Mouse (Mus musculus): ENCODE results near the gene Scn4a. TPM values are rescaled to one million over a fixed set of nuclear protein-coding genes. Genes with fewer than 3 reads are reported as not detected.
"Not testable (repeated sequence)": the region's sequence is repeated elsewhere in the genome, so short reads cannot be mapped to it uniquely, and the experiment has no call there.

Scn4a gene
- polyA plus RNA-seq, 1 experiment from 2014 or later: not detected

DNA sequence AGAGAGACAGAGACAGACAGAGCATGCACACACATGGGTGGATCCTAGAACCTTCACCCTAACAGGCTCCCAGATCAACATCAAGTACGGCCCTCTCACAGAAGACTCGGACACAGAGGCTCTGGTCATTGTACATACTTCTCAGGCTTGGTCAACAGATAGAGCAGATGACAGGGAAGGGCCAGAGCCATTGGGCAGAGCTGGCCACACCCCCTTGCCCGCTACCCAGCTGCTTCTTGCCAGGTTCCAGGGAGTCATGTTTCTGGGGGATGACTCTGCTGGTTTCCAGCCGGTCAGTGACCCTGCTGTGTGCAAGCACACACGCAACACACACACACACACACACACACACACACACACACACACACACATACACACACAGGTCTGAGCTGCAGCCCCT lies 2.2 kb downstream of the Scn4a start:
- Histone ChIP-seq H3K36me3 (ENCODE audit: control insufficient read depth, insufficient read depth, low read length) (no peaks in the 10 kb centered on the region), H3K9ac (replicated peaks; ENCODE audit: low read length) (no peak overlapping the region), H3K4me2 (ENCODE audit: low read length) (no peak overlapping the region), H3K4me1 (ENCODE audit: control insufficient read depth, insufficient read depth, low read length) (no peaks in the 10 kb centered on the region), H3K4me3 (replicated peaks; ENCODE audit: low read depth, low read length) (no peak overlapping the region), H3K9me3 (ENCODE audit: control insufficient read depth, low read length) (no peaks in the 10 kb centered on the region), H3K27me3 (ENCODE audit: control insufficient read depth, insufficient read depth, low read length) (no peaks in the 10 kb centered on the region), H3K27ac (replicated peaks; ENCODE audit: low read depth, low read length) (no peak overlapping the region)
- ATAC-seq (ENCODE audit: low FRiP score, low TSS enrichment): no peak
- 60% methylated on average over 5 of the region's 5 CpGs for WGBS
- no peak for DNase-seq

- Histone ChIP-seq H3K27ac (replicated peaks; ENCODE audit: low read depth, low read length) (no peak overlapping the region), H3K4me3 (replicated peaks; ENCODE audit: low read depth, low read length) (no peak overlapping the region), H3K36me3 (ENCODE audit: control insufficient read depth, insufficient read depth, low read length) (no peaks in the 10 kb centered on the region), H3K4me2 (ENCODE audit: low read length) (no peak overlapping the region), H3K9me3 (ENCODE audit: control insufficient read depth, low read length) (no peaks in the 10 kb centered on the region), H3K27me3 (ENCODE audit: control insufficient read depth, insufficient read depth, low read length) (no peaks in the 10 kb centered on the region), H3K9ac (replicated peaks; ENCODE audit: low read length) (no peak overlapping the region), H3K4me1 (ENCODE audit: control insufficient read depth, insufficient read depth, low read length) (0 out of 2 replicates have a peak, but pooled peaks cover 6% of the 10 kb centered on the region)
- 84% methylated on average over 6 of the region's 6 CpGs for whole genome bisulfite sequencing
- ATAC-seq (ENCODE audit: low FRiP score, low TSS enrichment) (no peak), DNase-seq (no peak)
Measured at GRCm38 (mm10) chr11:106349772-106350171, 3.3 kb downstream of the Scn4a start.

- Histone ChIP-seq H3K4me3 (replicated peaks; ENCODE audit: low read depth, low read length) (no peak overlapping the region), H3K27ac (replicated peaks; ENCODE audit: low read depth, low read length) (no peak overlapping the region), H3K4me2 (ENCODE audit: low read length) (no peak overlapping the region), H3K36me3 (ENCODE audit: control insufficient read depth, insufficient read depth, low read length) (no peaks in the 10 kb centered on the region), H3K4me1 (ENCODE audit: control insufficient read depth, insufficient read depth, low read length) (0 out of 2 replicates have a peak, but pooled peaks cover 10% of the 10 kb centered on the region), H3K9me3 (ENCODE audit: control insufficient read depth, low read length) (no peaks in the 10 kb centered on the region), H3K9ac (replicated peaks; ENCODE audit: low read length) (no peak overlapping the region), H3K27me3 (ENCODE audit: control insufficient read depth, insufficient read depth, low read length) (no peaks in the 10 kb centered on the region)
- no peak for ATAC-seq (ENCODE audit: low FRiP score, low TSS enrichment)
- WGBS: 29% methylated on average over 6 of the region's 6 CpGs
- peak; percentile 28 for DNase-seq
Measured at GRCm38 (mm10) chr11:106344910-106345309, 8.2 kb downstream of the Scn4a start.

DNA sequence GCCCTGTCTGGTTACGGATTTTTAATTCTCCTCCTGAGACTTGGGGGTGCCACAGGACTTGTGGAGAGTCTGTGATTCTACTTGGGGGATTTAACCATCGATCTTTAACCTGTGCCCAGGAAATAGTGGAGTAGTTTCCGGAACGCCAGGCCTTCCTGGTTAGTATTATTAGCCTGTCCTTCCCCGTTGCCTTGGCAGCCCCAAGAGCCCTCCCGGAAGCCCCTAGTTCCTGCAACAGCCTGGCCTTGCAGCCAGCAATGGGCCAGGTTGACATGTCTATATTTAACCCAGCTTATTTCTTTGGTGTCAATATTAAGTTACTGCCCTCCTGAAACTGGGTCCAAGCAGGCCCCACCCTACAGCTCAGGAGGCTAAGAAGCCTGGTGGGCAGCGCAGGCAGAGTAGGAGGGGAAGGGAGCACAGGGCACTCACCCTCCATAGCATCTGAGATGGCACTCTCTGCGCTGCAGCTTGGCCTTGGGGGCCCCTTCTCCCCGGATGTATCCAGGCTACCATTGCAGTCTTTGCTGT lies 12.0 kb downstream of the Scn4a start:
- Histone ChIP-seq H3K9ac (replicated peaks; ENCODE audit: low read length) (no peak overlapping the region), H3K4me3 (replicated peaks; ENCODE audit: low read depth, low read length) (no peak overlapping the region), H3K27ac (replicated peaks; ENCODE audit: low read depth, low read length) (no peak overlapping the region), H3K27me3 (ENCODE audit: control insufficient read depth, insufficient read depth, low read length) (no peaks in the 10 kb centered on the region), H3K36me3 (ENCODE audit: control insufficient read depth, insufficient read depth, low read length) (no peaks in the 10 kb centered on the region), H3K4me2 (ENCODE audit: low read length) (no peak overlapping the region), H3K4me1 (ENCODE audit: control insufficient read depth, insufficient read depth, low read length) (0 out of 2 replicates have a peak, but pooled peaks cover 13% of the 10 kb centered on the region), H3K9me3 (ENCODE audit: control insufficient read depth, low read length) (no peaks in the 10 kb centered on the region)
- no peak for DNase-seq
- no peak for ATAC-seq (ENCODE audit: low FRiP score, low TSS enrichment)
- WGBS: 86% methylated on average over 9 of the region's 9 CpGs

DNA sequence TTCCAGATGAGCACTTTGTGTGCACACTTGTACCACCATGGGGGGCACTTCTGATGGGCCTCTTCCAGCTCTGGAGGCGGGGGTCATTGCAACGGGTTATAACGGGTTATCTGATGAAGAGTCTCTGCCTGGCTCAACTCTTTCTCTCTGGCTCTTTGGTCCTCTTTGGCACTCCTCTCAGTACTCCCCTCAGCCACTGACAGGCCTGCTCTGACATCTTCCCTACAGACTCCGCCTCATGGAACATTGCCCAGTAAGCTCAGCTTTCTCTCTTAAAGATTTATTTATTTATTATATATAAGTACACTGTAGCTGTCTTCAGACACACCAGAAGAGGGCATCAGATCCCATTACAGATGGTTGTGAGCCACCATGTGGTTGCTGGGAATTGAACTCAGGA lies 13.8 kb downstream of the Scn4a start:
- H3K36me3 ChIP-seq (ENCODE audit: control insufficient read depth, insufficient read depth, low read length); H3K4me1 ChIP-seq (ENCODE audit: control insufficient read depth, insufficient read depth, low read length); H3K4me2 ChIP-seq (ENCODE audit: low read length); DNase-seq; H3K4me3 ChIP-seq (replicated peaks; ENCODE audit: low read depth, low read length); H3K27ac ChIP-seq (replicated peaks; ENCODE audit: low read depth, low read length); ATAC-seq (ENCODE audit: low FRiP score, low TSS enrichment); H3K9me3 ChIP-seq (ENCODE audit: control insufficient read depth, low read length); H3K9ac ChIP-seq (replicated peaks; ENCODE audit: low read length); H3K27me3 ChIP-seq (ENCODE audit: control insufficient read depth, insufficient read depth, low read length): not testable (repeated sequence)
- 90% methylated on average over 4 of the region's 4 CpGs for WGBS

DNA sequence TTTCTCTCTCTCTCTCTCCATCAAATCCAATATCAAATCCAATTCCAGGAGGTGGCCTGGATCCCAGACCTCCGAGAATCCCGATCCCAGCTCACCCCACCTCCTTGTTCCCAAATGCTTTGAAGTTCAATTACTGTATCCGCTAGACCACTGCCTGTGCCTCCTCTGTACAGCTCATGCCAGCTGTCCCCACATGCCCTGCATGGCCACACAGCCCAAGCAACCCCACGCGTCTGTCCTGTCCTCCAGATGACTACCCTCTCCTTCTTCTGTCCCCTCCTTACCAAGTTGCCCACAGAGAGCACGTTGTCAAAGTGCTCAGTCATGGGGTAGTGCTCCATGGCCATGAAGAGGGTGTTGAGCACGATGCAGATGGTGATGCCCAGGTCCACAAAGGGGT lies 14.2 kb downstream of the Scn4a start:
- Histone ChIP-seq H3K27ac (replicated peaks; ENCODE audit: low read depth, low read length) (no peak overlapping the region), H3K9me3 (ENCODE audit: control insufficient read depth, low read length) (no peaks in the 10 kb centered on the region), H3K27me3 (ENCODE audit: control insufficient read depth, insufficient read depth, low read length) (no peaks in the 10 kb centered on the region), H3K4me2 (ENCODE audit: low read length) (no peak overlapping the region), H3K4me1 (ENCODE audit: control insufficient read depth, insufficient read depth, low read length) (0 out of 2 replicates have a peak, but pooled peaks cover 3% of the 10 kb centered on the region), H3K36me3 (ENCODE audit: control insufficient read depth, insufficient read depth, low read length) (no peaks in the 10 kb centered on the region), H3K9ac (replicated peaks; ENCODE audit: low read length) (no peak overlapping the region), H3K4me3 (replicated peaks; ENCODE audit: low read depth, low read length) (no peak overlapping the region)
- 81% methylated on average over 7 of the region's 7 CpGs for WGBS
- DNase-seq: no peak
- no peak for ATAC-seq (ENCODE audit: low FRiP score, low TSS enrichment)

GRCm38 (mm10) chr11:106338029-106338428 lies 15.1 kb downstream of the Scn4a start:
- 69% methylated on average over 5 of the region's 5 CpGs for WGBS
- no peak for ATAC-seq (ENCODE audit: low FRiP score, low TSS enrichment)

GRCm38 (mm10) chr11:106334066-106334465 lies 19.0 kb downstream of the Scn4a start:
- H3K4me3 ChIP-seq (replicated peaks; ENCODE audit: low read depth, low read length): no peak overlapping the region
- H3K36me3 ChIP-seq (ENCODE audit: control insufficient read depth, insufficient read depth, low read length): no peaks in the 10 kb centered on the region
- WGBS: 12% methylated on average over 2 of the region's 2 CpGs
- DNase-seq (no peak), ATAC-seq (ENCODE audit: low FRiP score, low TSS enrichment) (no peak)
- H3K4me1 ChIP-seq (ENCODE audit: control insufficient read depth, insufficient read depth, low read length): 0 out of 2 replicates have a peak, but pooled peaks cover 3% of the 10 kb centered on the region
- no peaks in the 10 kb centered on the region for H3K9me3 ChIP-seq (ENCODE audit: control insufficient read depth, low read length)
- no peaks in the 10 kb centered on the region for H3K27me3 ChIP-seq (ENCODE audit: control insufficient read depth, insufficient read depth, low read length)
- H3K9ac ChIP-seq (replicated peaks; ENCODE audit: low read length): no peak overlapping the region
- H3K4me2 ChIP-seq (ENCODE audit: low read length): no peak overlapping the region
- H3K27ac ChIP-seq (replicated peaks; ENCODE audit: low read depth, low read length): no peak overlapping the region

More at GRCm38 (mm10) chr11:106338029-106338428, 15.1 kb downstream of the Scn4a start:
- Histone ChIP-seq H3K4me2 (ENCODE audit: low read length) (no peak overlapping the region), H3K27ac (replicated peaks; ENCODE audit: low read depth, low read length) (no peak overlapping the region), H3K4me3 (replicated peaks; ENCODE audit: low read depth, low read length) (no peak overlapping the region), H3K9ac (replicated peaks; ENCODE audit: low read length) (no peak overlapping the region), H3K36me3 (ENCODE audit: control insufficient read depth, insufficient read depth, low read length) (no peaks in the 10 kb centered on the region), H3K27me3 (ENCODE audit: control insufficient read depth, insufficient read depth, low read length) (no peaks in the 10 kb centered on the region), H3K4me1 (ENCODE audit: control insufficient read depth, insufficient read depth, low read length) (0 out of 2 replicates have a peak, but pooled peaks cover 3% of the 10 kb centered on the region), H3K9me3 (ENCODE audit: control insufficient read depth, low read length) (no peaks in the 10 kb centered on the region)
- DNase-seq: no peak

GRCm38 (mm10) chr11:106332458-106332857 lies 20.6 kb downstream of the Scn4a start:
- no peak overlapping the region for H3K4me2 ChIP-seq (ENCODE audit: low read length)
- no peaks in the 10 kb centered on the region for H3K4me1 ChIP-seq (ENCODE audit: control insufficient read depth, insufficient read depth, low read length)
- H3K9ac ChIP-seq (replicated peaks; ENCODE audit: low read length): no peak overlapping the region
- no peak overlapping the region for H3K4me3 ChIP-seq (replicated peaks; ENCODE audit: low read depth, low read length)
- ATAC-seq (ENCODE audit: low FRiP score, low TSS enrichment) (no peak), DNase-seq (no peak)
- no peaks in the 10 kb centered on the region for H3K36me3 ChIP-seq (ENCODE audit: control insufficient read depth, insufficient read depth, low read length)
- no peak overlapping the region for H3K27ac ChIP-seq (replicated peaks; ENCODE audit: low read depth, low read length)
- WGBS: 66% methylated on average over 4 of the region's 4 CpGs
- H3K27me3 ChIP-seq (ENCODE audit: control insufficient read depth, insufficient read depth, low read length): no peaks in the 10 kb centered on the region
- no peaks in the 10 kb centered on the region for H3K9me3 ChIP-seq (ENCODE audit: control insufficient read depth, low read length)

Measured in midbrain, embryonic 14.5 days (tissue).